Mouse (Mus musculus) cerebellum, adult 2 months (tissue): ENCODE results near the gene Ube4a. TPM values are rescaled to one million over a fixed set of nuclear protein-coding genes. Genes with fewer than 3 reads are reported as not detected.

Experiments used
- DNase-seq, 2 experiments: peaks; one replicate each; pipeline ENCODE4 v3.0.0; 2021
- H3K27ac ChIP-seq: fragments of 200-500 bp; 2 replicates; pipeline ENCODE4 v1.5.1; 2012; ENCODE audit warnings: low read length, control low read depth, inconsistent platforms; ENCODE audit not compliant: insufficient read depth
- H3K27me3 ChIP-seq: fragments of 200-500 bp; 2 replicates; pipeline ENCODE4 v1.6.1; 2012; ENCODE audit warnings: inconsistent platforms, mild to moderate bottlenecking, low read length, moderate library complexity; ENCODE audit not compliant: control insufficient read depth, insufficient read depth
- H3K4me1 ChIP-seq: fragments of 200-500 bp; 2 replicates; pipeline ENCODE4 v1.6.1; 2011; ENCODE audit warnings: low read length; ENCODE audit not compliant: control insufficient read depth, insufficient read depth
- H3K4me3 ChIP-seq: fragments of 200-500 bp; replicated peaks from 2 replicates; pipeline ENCODE3; 2011; ENCODE audit warnings: mild to moderate bottlenecking, low read depth, low read length, control low read depth; ENCODE audit not compliant: insufficient read depth
- CTCF ChIP-seq: fragments of 200-500 bp; IDR thresholded peaks from 2 replicates; pipeline ENCODE4 v1.5.1; 2011; ENCODE audit warnings: low read depth, mild to moderate bottlenecking, control low read depth, low read length, moderate library complexity, borderline replicate concordance; ENCODE audit not compliant: insufficient read depth
- POLR2A ChIP-seq: fragments of 200-500 bp; IDR thresholded peaks from 2 replicates; pipeline ENCODE4 v1.6.1; 2011; ENCODE audit warnings: low read length, control low read depth, borderline replicate concordance; ENCODE audit not compliant: insufficient read depth
- WGBS: fragments of 180-500 bp; shearing (Covaris S2); methylation state at CpG from one replicate; pipeline ENCODE4 v1.1.7; 2018; 5-methylcytosine and 5-hydroxymethylcytosine counted together
- polyA plus RNA-seq: library from polyadenylated mRNA; depleted of rRNA; stranded (reverse); fragments of >200 nt; gene quantifications from 2 replicates; pipeline ENCODE4 v1.2.3, GENCODE M21; 2012

Gene Ube4a
- polyA plus RNA-seq, 1 experiment = 37.4 TPM

GRCm38 (mm10) chr9:44914706-44915105 lies 50.7 kb downstream of the Ube4a start:
- no peak overlapping the region for H3K4me3 ChIP-seq
- no peak overlapping the region for H3K27ac ChIP-seq
- H3K27me3 ChIP-seq = no peaks in the 10 kb centered on the region
- WGBS = 5% methylated on average over 4 of the region's 4 CpGs
- no peak for DNase-seq
- no peak for TF ChIP-seq CTCF
- no peak for TF ChIP-seq POLR2A
- no peaks in the 10 kb centered on the region; the same call in 1 of the 2 replicates for H3K4me1 ChIP-seq

- Histone ChIP-seq H3K4me1 (peaks cover 10% of the 10 kb centered on the region), H3K27ac (no peak overlapping the region), H3K4me3 (no peak overlapping the region), H3K27me3 (no peaks in the 10 kb centered on the region)
- TF ChIP-seq CTCF = no peak
- no peak for TF ChIP-seq POLR2A
- WGBS = 90% methylated on average over 4 of the region's 4 CpGs
- DNase-seq = no peak
These were observed 54.0 kb downstream of the Ube4a start for GRCm38 (mm10) chr9:44911365-44911764.

GRCm38 (mm10) chr9:44905620-44906019 lies 59.8 kb downstream of the Ube4a start:
- H3K4me3 ChIP-seq = no peak overlapping the region
- peak overlapping the region; percentile 89 for H3K27ac ChIP-seq
- peak; percentile 65 to 80 for DNase-seq
- TF ChIP-seq POLR2A = no peak
- TF ChIP-seq CTCF = no peak
- peaks cover 31% of the 10 kb centered on the region for H3K4me1 ChIP-seq
- no peaks in the 10 kb centered on the region for H3K27me3 ChIP-seq
- 16% methylated on average over 4 of the region's 4 CpGs for WGBS

GRCm38 (mm10) chr9:44904964-44905363 lies 60.4 kb downstream of the Ube4a start:
- Histone ChIP-seq H3K27ac (peak overlapping the region; percentile 89), H3K4me3 (no peak overlapping the region), H3K4me1 (peaks cover 31% of the 10 kb centered on the region), H3K27me3 (no peaks in the 10 kb centered on the region)
- TF ChIP-seq POLR2A (peak; percentile 44; the same call in 1 of the 2 replicates), CTCF (no peak)
- DNase-seq = peak; percentile 86 to 93
- 9% methylated on average over 5 of the region's 5 CpGs for WGBS

GRCm38 (mm10) chr9:44903856-44904255 lies 61.5 kb downstream of the Ube4a start:
- H3K27me3 ChIP-seq = no peaks in the 10 kb centered on the region
- 77% methylated on average over 4 of the region's 4 CpGs for WGBS
- peak overlapping the region; percentile 89; the same call in 1 of the 2 replicates for H3K27ac ChIP-seq
- no peak for DNase-seq
- H3K4me3 ChIP-seq = no peak overlapping the region
- peaks cover 31% of the 10 kb centered on the region for H3K4me1 ChIP-seq
- TF ChIP-seq CTCF (no peak), POLR2A (no peak)

GRCm38 (mm10) chr9:44900402-44900801 lies 65.0 kb downstream of the Ube4a start:
- Histone ChIP-seq H3K27me3 (no peaks in the 10 kb centered on the region), H3K27ac (no peak overlapping the region), H3K4me1 (peaks cover 17% of the 10 kb centered on the region), H3K4me3 (no peak overlapping the region)
- TF ChIP-seq POLR2A (no peak), CTCF (peak; percentile 37; the same call in 1 of the 2 replicates)
- WGBS = 63% methylated on average over 4 of the region's 4 CpGs
- DNase-seq = no peak

- TF ChIP-seq CTCF = no peak
- TF ChIP-seq POLR2A = no peak
- no peak overlapping the region for H3K27ac ChIP-seq
- no peak for DNase-seq
These were observed 65.7 kb downstream of the Ube4a start for GRCm38 (mm10) chr9:44899716-44900115.

GRCm38 (mm10) chr9:44897024-44897423 lies 68.4 kb downstream of the Ube4a start:
- no peaks in the 10 kb centered on the region for H3K27me3 ChIP-seq
- no peak for TF ChIP-seq POLR2A
- no peak overlapping the region for H3K27ac ChIP-seq
- H3K4me1 ChIP-seq = peaks cover 4% of the 10 kb centered on the region; the same call in 1 of the 2 replicates
- no peak overlapping the region for H3K4me3 ChIP-seq
- 61% methylated on average over 4 of the region's 4 CpGs for WGBS
- DNase-seq = no peak

More at GRCm38 (mm10) chr9:44899716-44900115, 65.7 kb downstream of the Ube4a start:
- no peak overlapping the region for H3K4me3 ChIP-seq
- no peaks in the 10 kb centered on the region for H3K27me3 ChIP-seq
- 69% methylated on average over 3 of the region's 3 CpGs for WGBS
- peaks cover 17% of the 10 kb centered on the region for H3K4me1 ChIP-seq
